Comparison of ENCODE assay signal across 25 mouse cellular contexts in the genomic region with DNA sequence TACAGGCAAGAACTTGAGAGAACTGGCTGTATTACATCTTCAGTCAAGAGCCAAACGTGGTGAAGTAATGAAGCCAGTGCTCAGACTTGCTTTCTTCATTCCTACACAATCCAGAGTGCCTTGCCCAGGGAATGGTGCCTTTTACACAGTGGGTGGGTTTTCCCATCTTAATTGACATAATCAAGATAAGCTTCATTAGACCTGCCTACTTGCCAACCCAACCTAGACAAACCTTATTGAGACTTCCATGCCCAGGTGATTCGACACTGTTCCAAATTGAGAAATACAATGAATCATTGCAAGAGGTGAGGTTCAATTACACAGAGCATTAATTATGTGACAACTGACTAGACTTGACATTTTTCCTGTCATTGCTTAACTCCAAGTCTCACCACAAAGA.
"Had no signal": no experiment of that assay in that cellular context is flagged by ENCODE, and none has a peak within 500 bp of the region (broad histone marks: within the 10 kb centered on the region; RNA-seq: fewer than 3 reads in every experiment).

No protein-coding gene starts in this region.

- ATAC-seq: inflammation-experienced regulatory T-cells, adult 6 months; intestine, embryonic 15.5 days; intestine, postnatal 0 days had no signal

- H3K9ac ChIP-seq: heart, embryonic 12.5 days; hindbrain, embryonic 12.5 days; hindbrain, embryonic 14.5 days; intestine, embryonic 15.5 days; limb, embryonic 12.5 days; liver, embryonic 13.5 days had no signal

- DNase-seq: gastrocnemius, adult 2 months; gastrocnemius, postnatal 14 days; gastrocnemius, postnatal 36 days; heart, adult 18-20 months; heart, postnatal 10 days; heart, postnatal 4 days; kidney, adult 18-20 months; kidney, adult 8-10 months; kidney, postnatal 10 days; kidney, postnatal 25 days; kidney, postnatal 4 days; liver; liver, embryonic 13.5 days had no signal

- H3K27me3 ChIP-seq: heart, embryonic 12.5 days; hindbrain, embryonic 12.5 days; intestine, embryonic 15.5 days; limb, embryonic 12.5 days; liver, embryonic 13.5 days had no signal

- H3K36me3 ChIP-seq: heart, embryonic 10.5 days; heart, embryonic 12.5 days; hindbrain, embryonic 12.5 days; intestine, embryonic 15.5 days; limb, embryonic 10.5 days; limb, embryonic 12.5 days; liver, embryonic 13.5 days had no signal

- H3K4me1 ChIP-seq: heart, embryonic 10.5 days; heart, embryonic 12.5 days; hindbrain, embryonic 12.5 days; intestine, embryonic 15.5 days; limb, embryonic 10.5 days; limb, embryonic 12.5 days; liver, embryonic 13.5 days had no signal

- H3K9me3 ChIP-seq: heart, embryonic 10.5 days; heart, embryonic 12.5 days; hindbrain, embryonic 12.5 days; intestine, embryonic 15.5 days; limb, embryonic 10.5 days; limb, embryonic 12.5 days; liver, embryonic 13.5 days had no signal

- H3K4me2 ChIP-seq: heart, embryonic 12.5 days; hindbrain, embryonic 12.5 days; hindbrain, embryonic 14.5 days; intestine, embryonic 15.5 days; limb, embryonic 12.5 days; liver, embryonic 11.5 days; liver, embryonic 13.5 days had no signal

- H3K4me3 ChIP-seq: gastrocnemius, adult 2 months; heart, embryonic 10.5 days; heart, embryonic 12.5 days; hindbrain, embryonic 12.5 days; intestine, embryonic 15.5 days; layer of hippocampus, adult 2 months; left cerebral cortex, adult 2 months; limb, embryonic 10.5 days; limb, embryonic 12.5 days; liver, embryonic 13.5 days had no signal

- H3K27ac ChIP-seq: gastrocnemius, adult 2 months; heart, embryonic 10.5 days; hindbrain, embryonic 12.5 days; hindbrain, embryonic 14.5 days; intestine, embryonic 15.5 days; layer of hippocampus, adult 2 months; left cerebral cortex, adult 2 months; limb, embryonic 10.5 days; limb, embryonic 12.5 days; liver, embryonic 13.5 days had no signal
